Mouse (Mus musculus) bone marrow macrophage, adult 2 months (primary cell): ENCODE measurements around the gene Hivep3.

Experiments used
- CTCF ChIP-seq: IDR thresholded peaks from 2 replicates; pipeline ENCODE4 v1.5.1; 2012; ENCODE audit warnings: low read depth, mild to moderate bottlenecking, low read length, moderate library complexity
- POLR2A ChIP-seq: IDR thresholded peaks from 2 replicates; pipeline ENCODE4 v1.6.1; 2012; ENCODE audit warnings: mild to moderate bottlenecking, low read depth, low read length, borderline replicate concordance

- TF ChIP-seq CTCF (no peak), POLR2A (no peak)
Observed at GRCm38 (mm10) chr4:119923410-119923809, 189.8 kb downstream of the Hivep3 start.
